ENCODE assay signal across 7 mouse cellular contexts in genomic region chr11:104469371-104469835, GRCm38 (mm10). TPM values are rescaled to one million over a fixed set of nuclear protein-coding genes. Genes with fewer than 3 reads are reported as not detected.
DNase-seq lines count a peak whose midpoint lies in the region; ATAC-seq lines count a peak whose summit lies in the region.

No protein-coding gene starts in this region.

- peak overlapping the region; percentile 78 for H3K4me2 ChIP-seq in intestine, embryonic 16.5 days (ENCODE audit: low read depth, low read length)
- H3K4me2 ChIP-seq in midbrain, embryonic 11.5 days = peak overlapping the region; percentile 73

- peak overlapping the region; percentile 59 for H3K27ac ChIP-seq in intestine, embryonic 16.5 days (ENCODE audit: low read length)
- peak overlapping the region; percentile 50; the same call in 1 of the 2 replicates for H3K27ac ChIP-seq in midbrain, embryonic 11.5 days (ENCODE audit: low read depth, low read length)

- H3K27me3 ChIP-seq in intestine, embryonic 16.5 days (replicated peaks; ENCODE audit: control insufficient read depth, insufficient read depth, low read length) = no peaks in the 10 kb centered on the region
- H3K27me3 ChIP-seq in midbrain, embryonic 11.5 days (ENCODE audit: control insufficient read depth, insufficient read depth, low read length) = no peaks in the 10 kb centered on the region

- H3K4me3 ChIP-seq in intestine, embryonic 16.5 days (ENCODE audit: low read length) = peak overlapping the region; percentile 98
- peak overlapping the region; percentile 97 for H3K4me3 ChIP-seq in midbrain, embryonic 11.5 days (ENCODE audit: low read depth, low read length)

- ATAC-seq in intestine, embryonic 16.5 days = peak; percentile 100
- ATAC-seq in midbrain, embryonic 11.5 days (ENCODE audit: low FRiP score) = peak; percentile 100

- peak; percentile 90 for DNase-seq in adrenal gland, adult 8-10 months
- peak; percentile 95 for DNase-seq in embryo, embryonic 9.5 days (ENCODE audit: extremely low spot score)
- peak; percentile 80 to 90 for DNase-seq in gastrocnemius, postnatal 4 days (ENCODE audit: low spot score in 2 of 2)
- DNase-seq in left cerebral cortex, postnatal 36 days (ENCODE audit: low spot score in 2 of 2) = peak; percentile 89 to 90
- DNase-seq in midbrain, embryonic 11.5 days (ENCODE audit: low spot score, missing footprints) = peak; percentile 97
- peak; percentile 90 for DNase-seq in skeletal muscle tissue, adult 2 months (ENCODE audit: low read depth, low spot score)

- H3K4me1 ChIP-seq in intestine, embryonic 16.5 days (ENCODE audit: control insufficient read depth, insufficient read depth, low read length) = peaks cover 6% of the 10 kb centered on the region; the same call in 1 of the 2 replicates
- H3K4me1 ChIP-seq in midbrain, embryonic 11.5 days (ENCODE audit: control insufficient read depth, insufficient read depth, low read length) = peaks cover 8% of the 10 kb centered on the region; the same call in 1 of the 2 replicates

- H3K9me3 ChIP-seq in intestine, embryonic 16.5 days (ENCODE audit: control insufficient read depth, low read length) = no peaks in the 10 kb centered on the region
- H3K9me3 ChIP-seq in midbrain, embryonic 11.5 days (ENCODE audit: control insufficient read depth, low read length) = no peaks in the 10 kb centered on the region

- 0% methylated on average over 19 of the region's 19 CpGs for WGBS in intestine, embryonic 16.5 days
- 3% methylated on average over 14 of the region's 19 CpGs for WGBS in midbrain, embryonic 11.5 days

- intact Hi-C loops in left cerebral cortex, postnatal 36 days (cut with DNase I) = no loop called here

- no peaks in the 10 kb centered on the region for H3K36me3 ChIP-seq in intestine, embryonic 16.5 days (ENCODE audit: control insufficient read depth, insufficient read depth, low read length)
- no peaks in the 10 kb centered on the region for H3K36me3 ChIP-seq in midbrain, embryonic 11.5 days (ENCODE audit: control insufficient read depth, insufficient read depth, low read length)

- H3K9ac ChIP-seq in intestine, embryonic 16.5 days (ENCODE audit: low read depth, low read length) = peak overlapping the region; percentile 97
- H3K9ac ChIP-seq in midbrain, embryonic 11.5 days (ENCODE audit: low read length) = peak overlapping the region; percentile 96

RNA-seq across cellular contexts. Expression of gene Kansl1, which starts 0.7 kb away (rescaled TPM):
- total RNA-seq in adrenal gland, adult 8-10 months (2022) = 10 to 100 TPM; 49.5 to 71.3 (median 64.1) TPM
- 10 to 100 TPM; 34.6 to 37.7 TPM for total RNA-seq in gastrocnemius, postnatal 4 days (2021)
- 13.7 and 14.4 TPM in 2 replicates for polyA plus RNA-seq in intestine, embryonic 16.5 days (2015; fragmentation: Nextera tagmentation; extraction: Ambion mirVana)
- total RNA-seq in left cerebral cortex, postnatal 36 days (2021) = 10 to 100 TPM; 69.6 to 87.1 TPM
- 31.7 and 32.9 TPM in 2 replicates for polyA plus RNA-seq in midbrain, embryonic 11.5 days (2014; fragmentation: Nextera tagmentation; extraction: Ambion mirVana)

Comparison
In these comparisons a context has a peak if more than half of its experiments do, and no peak if none do; other contexts are left out.
1. Peak in every context shown above with its lines: DNase-seq, ATAC-seq, H3K4me3 ChIP-seq and H3K27ac ChIP-seq.